Mouse (Mus musculus) E14TG2a.4 (cell line): ENCODE data around the gene Zfhx3.

ENCODE experiments used
- CTCF ChIP-seq: conservative IDR thresholded peaks from 2 replicates; pipeline ENCODE4 v1.5.1; 2014; ENCODE audit warnings: low read length
- POU5F1 ChIP-seq: IDR thresholded peaks from 2 replicates; pipeline ENCODE4 v1.6.1; 2014; ENCODE audit warnings: low read length, borderline replicate concordance

DNA sequence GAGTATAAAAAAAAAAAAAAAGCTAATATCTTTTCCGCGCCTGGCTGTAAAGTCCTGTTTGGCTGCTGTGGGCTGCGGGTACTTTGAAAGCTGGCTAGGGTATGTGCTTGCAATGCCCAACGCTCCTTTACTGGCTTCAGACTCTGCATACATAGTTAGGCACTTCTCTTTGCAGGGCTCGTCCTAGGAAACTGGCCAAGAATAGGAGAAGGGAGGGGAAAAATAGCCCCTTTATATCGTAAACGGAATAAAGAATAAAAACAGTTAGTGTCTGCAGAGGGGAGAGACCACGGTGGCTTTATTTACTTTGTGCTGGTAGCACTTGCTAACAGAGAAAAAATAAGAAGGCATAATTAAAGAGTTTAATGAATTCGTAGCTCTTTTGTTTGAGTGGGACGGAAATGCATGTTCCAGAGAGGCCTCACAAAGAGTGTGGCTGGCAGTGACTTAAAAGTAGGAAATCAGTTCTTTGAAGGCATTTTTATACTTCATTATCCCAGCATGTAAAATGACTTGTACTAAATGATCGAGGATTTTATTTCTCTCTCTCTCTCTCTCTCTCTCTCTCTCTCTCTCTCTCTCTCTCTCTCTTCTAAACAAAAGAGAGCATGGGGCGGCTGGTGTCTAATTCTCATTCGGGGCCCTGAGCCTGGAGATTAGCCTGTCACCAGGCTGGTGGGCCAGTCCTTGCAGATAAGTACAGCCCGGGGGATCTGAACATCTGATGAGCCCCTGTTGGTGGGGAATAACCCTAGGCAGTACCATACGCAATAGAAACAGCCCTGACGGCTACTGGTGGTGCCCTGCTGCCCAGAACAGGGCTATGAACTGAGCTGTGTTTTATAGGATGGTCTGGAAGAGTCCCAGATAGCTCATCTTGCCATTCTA, 159.8 kb downstream of the Zfhx3 start:
- TF ChIP-seq CTCF (no peak), POU5F1 (no peak)
